Mouse (Mus musculus) liver, embryonic 15.5 days (tissue): Measurements from ENCODE around the gene Agbl5. TPM values are rescaled to one million over a fixed set of nuclear protein-coding genes. Genes with fewer than 3 reads are reported as not detected.

Source experiments
- ATAC-seq: fragments of 200-750 bp; cut with Nextera tagmentation; 2 replicates; pipeline ENCODE4 v1.8.0; 2017; ENCODE audit warnings: moderate number of reproducible peaks, mild to moderate bottlenecking, moderate library complexity; ENCODE audit not compliant: insufficient read depth
- H3K27ac ChIP-seq: fragments of 300-500 bp; sonication (generic); replicated peaks from 2 replicates; pipeline ENCODE4 v1.5.1; 2015; ENCODE audit warnings: mild to moderate bottlenecking, inconsistent platforms
- H3K27me3 ChIP-seq: fragments of 300-500 bp; sonication (generic); 2 replicates; pipeline ENCODE4 v1.6.1; 2015; ENCODE audit warnings: mild to moderate bottlenecking, inconsistent platforms
- H3K36me3 ChIP-seq: fragments of 300-500 bp; sonication (generic); replicated peaks from 2 replicates; pipeline ENCODE4 v1.6.1; 2015; ENCODE audit warnings: moderate library complexity, mild to moderate bottlenecking, inconsistent platforms
- H3K4me1 ChIP-seq: fragments of 300-500 bp; sonication (generic); replicated peaks from 2 replicates; pipeline ENCODE4 v1.6.1; 2015; ENCODE audit warnings: inconsistent platforms
- H3K4me2 ChIP-seq: fragments of 300-500 bp; sonication (generic); 2 replicates; pipeline ENCODE4 v1.6.1; 2015; ENCODE audit warnings: moderate library complexity, mild to moderate bottlenecking, inconsistent platforms
- H3K4me3 ChIP-seq: fragments of 300-500 bp; sonication (generic); replicated peaks from 2 replicates; pipeline ENCODE4 v1.5.1; 2015; ENCODE audit warnings: mild to moderate bottlenecking, inconsistent platforms
- H3K9ac ChIP-seq: fragments of 300-500 bp; sonication (generic); 2 replicates; pipeline ENCODE4 v1.6.1; 2015; ENCODE audit warnings: moderate library complexity, mild to moderate bottlenecking, inconsistent platforms
- H3K9me3 ChIP-seq: fragments of 300-500 bp; sonication (generic); replicated peaks from 2 replicates; pipeline ENCODE4 v1.6.1; 2016; ENCODE audit warnings: inconsistent platforms
- WGBS: fragments of 180-500 bp; shearing (Covaris S2); methylation state at CpG from one replicate; pipeline ENCODE4 v1.1.7; 2015; ENCODE audit warnings: mixed read lengths; ENCODE audit not compliant: insufficient replicate concordance; 5-methylcytosine and 5-hydroxymethylcytosine counted together
- polyA plus RNA-seq: library from polyadenylated mRNA; unstranded; fragments of >200 nt; fragmentation: Nextera tagmentation; extraction: Ambion mirVana; gene quantifications from 2 replicates; pipeline ENCODE4 v1.2.1, GENCODE M21; 2015

Agbl5 gene
- polyA plus RNA-seq, 1 experiment from 2014 or later = 4.8 TPM

- Histone ChIP-seq H3K4me2 (no peak overlapping the region), H3K27ac (no peak overlapping the region), H3K36me3 (no peaks in the 10 kb centered on the region), H3K4me1 (no peaks in the 10 kb centered on the region), H3K9ac (no peak overlapping the region), H3K27me3 (no peaks in the 10 kb centered on the region), H3K4me3 (no peak overlapping the region), H3K9me3 (no peaks in the 10 kb centered on the region)
- WGBS = 52% methylated on average over 5 of the region's 5 CpGs
- ATAC-seq = no peak
These were observed 45.2 kb downstream of the Agbl5 start for GRCm38 (mm10) chr5:30933705-30934104.

- H3K4me2 ChIP-seq = no peak overlapping the region
- no peak overlapping the region for H3K9ac ChIP-seq
- H3K36me3 ChIP-seq = no peaks in the 10 kb centered on the region
- no peaks in the 10 kb centered on the region for H3K4me1 ChIP-seq
- H3K27ac ChIP-seq = no peak overlapping the region
- H3K27me3 ChIP-seq = no peaks in the 10 kb centered on the region
- WGBS = 75% methylated on average over 5 of the region's 5 CpGs
- H3K4me3 ChIP-seq = no peak overlapping the region
- no peak for ATAC-seq
- H3K9me3 ChIP-seq = no peaks in the 10 kb centered on the region
These were observed 46.4 kb downstream of the Agbl5 start for GRCm38 (mm10) chr5:30934725-30935461.

- 73% methylated on average over 2 of the region's 2 CpGs for WGBS
- Histone ChIP-seq H3K27me3 (peaks cover 24% of the 10 kb centered on the region), H3K9me3 (no peaks in the 10 kb centered on the region), H3K27ac (no peak overlapping the region), H3K9ac (no peak overlapping the region), H3K4me2 (no peak overlapping the region), H3K36me3 (no peaks in the 10 kb centered on the region), H3K4me3 (no peak overlapping the region), H3K4me1 (peaks cover 5% of the 10 kb centered on the region)
- ATAC-seq = no peak
These were observed 54.5 kb downstream of the Agbl5 start for GRCm38 (mm10) chr5:30943004-30943403.

GRCm38 (mm10) chr5:30944344-30944743, 55.9 kb downstream of the Agbl5 start:
- H3K9ac ChIP-seq = no peak overlapping the region
- H3K36me3 ChIP-seq = no peaks in the 10 kb centered on the region
- no peak overlapping the region for H3K4me3 ChIP-seq
- peaks cover 27% of the 10 kb centered on the region for H3K27me3 ChIP-seq
- H3K27ac ChIP-seq = no peak overlapping the region
- H3K4me1 ChIP-seq = peaks cover 15% of the 10 kb centered on the region
- WGBS = 64% methylated on average over 6 of the region's 6 CpGs
- H3K4me2 ChIP-seq = no peak overlapping the region
- no peaks in the 10 kb centered on the region for H3K9me3 ChIP-seq
- no peak for ATAC-seq

GRCm38 (mm10) chr5:30944956-30945781, 56.7 kb downstream of the Agbl5 start, which contains the start of gene Cgref1:
Cgref1 (minus strand) TSS chr5:30945591.
- ATAC-seq = peak; percentile 37
- no peak within 1 kb of the TSS for H3K27ac ChIP-seq
- H3K36me3 ChIP-seq = no peaks in the 10 kb centered on the region
- peak within 1 kb of the TSS; percentile 65 for H3K4me2 ChIP-seq
- peaks cover 22% of the 10 kb centered on the region for H3K4me1 ChIP-seq
- H3K9me3 ChIP-seq = no peaks in the 10 kb centered on the region
- WGBS = 8% methylated on average over 44 of the region's 44 CpGs
- H3K27me3 ChIP-seq = peaks cover 27% of the 10 kb centered on the region
- H3K4me3 ChIP-seq = peak within 1 kb of the TSS; percentile 46
- H3K9ac ChIP-seq = no peak within 1 kb of the TSS

- H3K9ac ChIP-seq = no peak overlapping the region
- no peak overlapping the region for H3K4me2 ChIP-seq
These were observed 60.1 kb downstream of the Agbl5 start for GRCm38 (mm10) chr5:30948620-30949019.

GRCm38 (mm10) chr5:30949654-30950326, 61.3 kb downstream of the Agbl5 start:
- under 1% methylated on average over 31 of the region's 31 CpGs for WGBS
- H3K27me3 ChIP-seq = peaks cover 19% of the 10 kb centered on the region
- peak; percentile 82 for ATAC-seq
- peak overlapping the region; percentile 64 for H3K9ac ChIP-seq
- peak overlapping the region; percentile 69 for H3K4me3 ChIP-seq
- peak overlapping the region; percentile 95 for H3K4me2 ChIP-seq
- H3K4me1 ChIP-seq = peaks cover 40% of the 10 kb centered on the region
- H3K9me3 ChIP-seq = no peaks in the 10 kb centered on the region
- H3K27ac ChIP-seq = peak overlapping the region; percentile 48; the same call in 1 of the 2 replicates
- H3K36me3 ChIP-seq = peaks cover 26% of the 10 kb centered on the region

More at GRCm38 (mm10) chr5:30948620-30949019, 60.1 kb downstream of the Agbl5 start:
- H3K27me3 ChIP-seq = peaks cover 27% of the 10 kb centered on the region
- 57% methylated on average over 5 of the region's 5 CpGs for whole genome bisulfite sequencing
- H3K4me1 ChIP-seq = peaks cover 39% of the 10 kb centered on the region
- H3K36me3 ChIP-seq = peaks cover 15% of the 10 kb centered on the region
- ATAC-seq = no peak
- H3K4me3 ChIP-seq = no peak overlapping the region
- no peaks in the 10 kb centered on the region for H3K9me3 ChIP-seq
- no peak overlapping the region for H3K27ac ChIP-seq

GRCm38 (mm10) chr5:30950451-30950850, 62.0 kb downstream of the Agbl5 start:
- Histone ChIP-seq H3K27me3 (peaks cover 12% of the 10 kb centered on the region), H3K4me3 (peak overlapping the region; percentile 69), H3K9ac (peak overlapping the region; percentile 64), H3K4me2 (peak overlapping the region; percentile 95), H3K27ac (peak overlapping the region; percentile 48; the same call in 1 of the 2 replicates), H3K4me1 (peaks cover 35% of the 10 kb centered on the region), H3K9me3 (no peaks in the 10 kb centered on the region), H3K36me3 (peaks cover 33% of the 10 kb centered on the region)
- WGBS = 64% methylated on average over 4 of the region's 4 CpGs
- peak; percentile 5; the same call in 1 of the 2 replicates for ATAC-seq

- Histone ChIP-seq H3K27me3 (peaks cover 8% of the 10 kb centered on the region), H3K4me1 (peaks cover 35% of the 10 kb centered on the region), H3K9ac (no peak overlapping the region), H3K4me2 (peak overlapping the region; percentile 95), H3K9me3 (no peaks in the 10 kb centered on the region), H3K27ac (no peak overlapping the region), H3K36me3 (peaks cover 38% of the 10 kb centered on the region), H3K4me3 (peak overlapping the region; percentile 69; the same call in 1 of the 2 replicates)
- no peak for ATAC-seq
- WGBS = 76% methylated on average over 2 of the region's 2 CpGs
These were observed 62.4 kb downstream of the Agbl5 start for GRCm38 (mm10) chr5:30950922-30951321.

GRCm38 (mm10) chr5:30951706-30952105, 63.2 kb downstream of the Agbl5 start:
- WGBS = 70% methylated on average over 6 of the region's 6 CpGs
- no peak overlapping the region for H3K9ac ChIP-seq
- no peak for ATAC-seq
- H3K4me3 ChIP-seq = no peak overlapping the region
- peaks cover 35% of the 10 kb centered on the region for H3K4me1 ChIP-seq
- H3K27ac ChIP-seq = no peak overlapping the region
- H3K36me3 ChIP-seq = peaks cover 40% of the 10 kb centered on the region
- no peak overlapping the region for H3K4me2 ChIP-seq
- H3K9me3 ChIP-seq = no peaks in the 10 kb centered on the region
- 0 out of 2 replicates have a peak, but pooled peaks cover 3% of the 10 kb centered on the region for H3K27me3 ChIP-seq
